Mouse (Mus musculus): ENCODE measurements at regions not wholly inside any gene's neighbourhood (a gene's known extent, or its start where the extent isn't known, plus 50 kb on each side); places are given as distances from the start of the nearest gene placed in this dataset.

GRCm38 (mm10) chr10:101486504-101486903 is 194.8 kb upstream of the Mgat4c start:
- Histone ChIP-seq H3K4me3 (ENCODE audit: low read depth, low read length) (no peak overlapping the region), H3K4me1 (replicated peaks; ENCODE audit: control insufficient read depth, insufficient read depth, low read length) (no peaks in the 10 kb centered on the region), H3K9me3 (ENCODE audit: control insufficient read depth, low read length) (no peaks in the 10 kb centered on the region), H3K36me3 (ENCODE audit: control insufficient read depth, insufficient read depth, low read length) (no peaks in the 10 kb centered on the region), H3K27me3 (replicated peaks; ENCODE audit: control insufficient read depth, insufficient read depth, low read length) (no peaks in the 10 kb centered on the region), H3K27ac (ENCODE audit: low read depth, low read length) (no peak overlapping the region), H3K4me2 (no peak overlapping the region), H3K9ac (ENCODE audit: low read depth, low read length) (no peak overlapping the region)
- DNase-seq (ENCODE audit: low spot score), result no peak
- no peak for ATAC-seq (replicated peaks; ENCODE audit: low FRiP score)

GRCm38 (mm10) chr10:101490418-101491055 is 190.8 kb upstream of the Mgat4c start:
- Histone ChIP-seq H3K4me3 (ENCODE audit: low read depth, low read length) (no peak overlapping the region), H3K4me1 (replicated peaks; ENCODE audit: control insufficient read depth, insufficient read depth, low read length) (no peaks in the 10 kb centered on the region), H3K9me3 (ENCODE audit: control insufficient read depth, low read length) (no peaks in the 10 kb centered on the region), H3K27me3 (replicated peaks; ENCODE audit: control insufficient read depth, insufficient read depth, low read length) (no peaks in the 10 kb centered on the region), H3K27ac (ENCODE audit: low read depth, low read length) (no peak overlapping the region), H3K36me3 (ENCODE audit: control insufficient read depth, insufficient read depth, low read length) (no peaks in the 10 kb centered on the region), H3K4me2 (no peak overlapping the region), H3K9ac (ENCODE audit: low read depth, low read length) (no peak overlapping the region)
- ATAC-seq (replicated peaks; ENCODE audit: low FRiP score) (peak; percentile 59), DNase-seq (ENCODE audit: low spot score) (no peak)
- WGBS, result 48% methylated on average over 1 of the region's 1 CpGs

- Histone ChIP-seq H3K4me1 (replicated peaks; ENCODE audit: control insufficient read depth, insufficient read depth, low read length) (no peaks in the 10 kb centered on the region), H3K36me3 (ENCODE audit: control insufficient read depth, insufficient read depth, low read length) (no peaks in the 10 kb centered on the region), H3K4me2 (no peak overlapping the region), H3K27me3 (replicated peaks; ENCODE audit: control insufficient read depth, insufficient read depth, low read length) (no peaks in the 10 kb centered on the region), H3K27ac (ENCODE audit: low read depth, low read length) (no peak overlapping the region), H3K9me3 (ENCODE audit: control insufficient read depth, low read length) (no peaks in the 10 kb centered on the region), H3K9ac (ENCODE audit: low read depth, low read length) (no peak overlapping the region), H3K4me3 (ENCODE audit: low read depth, low read length) (no peak overlapping the region)
- no peak for ATAC-seq (replicated peaks; ENCODE audit: low FRiP score)
- 84% methylated on average over 3 of the region's 3 CpGs for WGBS
- DNase-seq (ENCODE audit: low spot score), result no peak
Measured at GRCm38 (mm10) chr10:101515087-101515486, 166.2 kb upstream of the Mgat4c start.

GRCm38 (mm10) chr10:101516930-101517329 is 164.4 kb upstream of the Mgat4c start:
- no peaks in the 10 kb centered on the region for H3K27me3 ChIP-seq (replicated peaks; ENCODE audit: control insufficient read depth, insufficient read depth, low read length)
- no peak overlapping the region for H3K27ac ChIP-seq (ENCODE audit: low read depth, low read length)
- 83% methylated on average over 3 of the region's 3 CpGs for WGBS
- ATAC-seq (replicated peaks; ENCODE audit: low FRiP score) (no peak), DNase-seq (ENCODE audit: low spot score) (no peak)
- no peaks in the 10 kb centered on the region for H3K9me3 ChIP-seq (ENCODE audit: control insufficient read depth, low read length)
- H3K4me2 ChIP-seq, result no peak overlapping the region
- H3K9ac ChIP-seq (ENCODE audit: low read depth, low read length), result no peak overlapping the region
- H3K4me3 ChIP-seq (ENCODE audit: low read depth, low read length), result no peak overlapping the region
- no peaks in the 10 kb centered on the region for H3K4me1 ChIP-seq (replicated peaks; ENCODE audit: control insufficient read depth, insufficient read depth, low read length)
- no peaks in the 10 kb centered on the region for H3K36me3 ChIP-seq (ENCODE audit: control insufficient read depth, insufficient read depth, low read length)

- no peaks in the 10 kb centered on the region for H3K9me3 ChIP-seq (ENCODE audit: control insufficient read depth, low read length)
- no peaks in the 10 kb centered on the region for H3K36me3 ChIP-seq (ENCODE audit: control insufficient read depth, insufficient read depth, low read length)
- H3K27ac ChIP-seq (ENCODE audit: low read depth, low read length), result no peak overlapping the region
- 83% methylated on average over 2 of the region's 2 CpGs for WGBS
- no peak overlapping the region for H3K9ac ChIP-seq (ENCODE audit: low read depth, low read length)
- no peaks in the 10 kb centered on the region for H3K27me3 ChIP-seq (replicated peaks; ENCODE audit: control insufficient read depth, insufficient read depth, low read length)
- no peak overlapping the region for H3K4me2 ChIP-seq
- H3K4me1 ChIP-seq (replicated peaks; ENCODE audit: control insufficient read depth, insufficient read depth, low read length), result no peaks in the 10 kb centered on the region
- DNase-seq (ENCODE audit: low spot score) (no peak), ATAC-seq (replicated peaks; ENCODE audit: low FRiP score) (no peak)
- no peak overlapping the region for H3K4me3 ChIP-seq (ENCODE audit: low read depth, low read length)
Measured at GRCm38 (mm10) chr10:101532325-101532724, 149.0 kb upstream of the Mgat4c start.

GRCm38 (mm10) chr10:101544203-101544602 is 137.1 kb upstream of the Mgat4c start:
- no peak overlapping the region for H3K9ac ChIP-seq (ENCODE audit: low read depth, low read length)
- H3K27ac ChIP-seq (ENCODE audit: low read depth, low read length), result no peak overlapping the region
- no peaks in the 10 kb centered on the region for H3K27me3 ChIP-seq (replicated peaks; ENCODE audit: control insufficient read depth, insufficient read depth, low read length)
- H3K4me1 ChIP-seq (replicated peaks; ENCODE audit: control insufficient read depth, insufficient read depth, low read length), result no peaks in the 10 kb centered on the region
- ATAC-seq (replicated peaks; ENCODE audit: low FRiP score) (no peak), DNase-seq (ENCODE audit: low spot score) (no peak)
- H3K4me2 ChIP-seq, result no peak overlapping the region
- no peaks in the 10 kb centered on the region for H3K36me3 ChIP-seq (ENCODE audit: control insufficient read depth, insufficient read depth, low read length)
- no peaks in the 10 kb centered on the region for H3K9me3 ChIP-seq (ENCODE audit: control insufficient read depth, low read length)
- WGBS, result 67% methylated on average over 1 of the region's 1 CpGs
- no peak overlapping the region for H3K4me3 ChIP-seq (ENCODE audit: low read depth, low read length)

- Histone ChIP-seq H3K4me3 (ENCODE audit: low read depth, low read length) (no peak overlapping the region), H3K27me3 (replicated peaks; ENCODE audit: control insufficient read depth, insufficient read depth, low read length) (no peaks in the 10 kb centered on the region), H3K36me3 (ENCODE audit: control insufficient read depth, insufficient read depth, low read length) (no peaks in the 10 kb centered on the region), H3K9me3 (ENCODE audit: control insufficient read depth, low read length) (no peaks in the 10 kb centered on the region), H3K9ac (ENCODE audit: low read depth, low read length) (no peak overlapping the region), H3K4me1 (replicated peaks; ENCODE audit: control insufficient read depth, insufficient read depth, low read length) (no peaks in the 10 kb centered on the region), H3K27ac (ENCODE audit: low read depth, low read length) (no peak overlapping the region), H3K4me2 (no peak overlapping the region)
- 75% methylated on average over 3 of the region's 3 CpGs for WGBS
- DNase-seq (ENCODE audit: low spot score) (no peak), ATAC-seq (replicated peaks; ENCODE audit: low FRiP score) (no peak)
Measured at GRCm38 (mm10) chr10:101550645-101551044, 130.6 kb upstream of the Mgat4c start.
